Mouse (Mus musculus) layer of hippocampus, postnatal 14 days (tissue): Measurements from ENCODE around the gene Spock1. TPM values are rescaled to one million over a fixed set of nuclear protein-coding genes. Genes with fewer than 3 reads are reported as not detected.

Experiments
- DNase-seq, 2 experiments: peaks; one replicate each; pipeline ENCODE4 v3.0.0; 2021 to 2022; ENCODE audit warnings: low spot score in 2 of 2, mixed read lengths in 1 of 2
- total RNA-seq, 2 experiments: library from RNA; stranded (reverse); gene quantifications; 2 replicates each; pipeline ENCODE4 v1.2.3; 2021

Spock1 gene
- total RNA-seq, 2 experiments from 2014 or later: 266 to 276 TPM

GRCm38 (mm10) chr13:57810083-57810482 is 98.0 kb downstream of the Spock1 start:
- no peak for DNase-seq

GRCm38 (mm10) chr13:57809603-57810002 is 98.5 kb downstream of the Spock1 start:
- no peak for DNase-seq

GRCm38 (mm10) chr13:57806816-57807215 is 101.3 kb downstream of the Spock1 start:
- DNase-seq: no peak

GRCm38 (mm10) chr13:57806301-57806700 is 101.8 kb downstream of the Spock1 start:
- DNase-seq: no peak

GRCm38 (mm10) chr13:57798633-57799032 is 109.5 kb downstream of the Spock1 start:
- no peak for DNase-seq

- no peak for DNase-seq
These were observed 111.0 kb downstream of the Spock1 start for GRCm38 (mm10) chr13:57796951-57797692.

GRCm38 (mm10) chr13:57793643-57794240 is 114.4 kb downstream of the Spock1 start:
- DNase-seq: no peak

- DNase-seq: no peak
These were observed 118.3 kb downstream of the Spock1 start for GRCm38 (mm10) chr13:57789796-57790195.

GRCm38 (mm10) chr13:57788299-57788698 is 119.8 kb downstream of the Spock1 start:
- DNase-seq: no peak

GRCm38 (mm10) chr13:57786278-57786677 is 121.9 kb downstream of the Spock1 start:
- no peak for DNase-seq

- DNase-seq: no peak
These were observed 125.2 kb downstream of the Spock1 start for GRCm38 (mm10) chr13:57782975-57783374.

- no peak for DNase-seq
These were observed 126.0 kb downstream of the Spock1 start for GRCm38 (mm10) chr13:57782107-57782561.

- DNase-seq: peak in 1 of 2 experiments; percentile 18
These were observed 129.0 kb downstream of the Spock1 start for GRCm38 (mm10) chr13:57779146-57779545.

GRCm38 (mm10) chr13:57778524-57778923 is 129.6 kb downstream of the Spock1 start:
- no peak for DNase-seq

- no peak for DNase-seq
These were observed 136.1 kb downstream of the Spock1 start for GRCm38 (mm10) chr13:57771998-57772397.

GRCm38 (mm10) chr13:57766721-57767120 is 141.4 kb downstream of the Spock1 start:
- DNase-seq: no peak

GRCm38 (mm10) chr13:57761122-57761521 is 147.0 kb downstream of the Spock1 start:
- peak in 1 of 2 experiments; percentile 11 for DNase-seq

- no peak for DNase-seq
These were observed 147.5 kb downstream of the Spock1 start for GRCm38 (mm10) chr13:57760618-57761017.

- DNase-seq: peak; percentile 11 to 29
These were observed 151.8 kb downstream of the Spock1 start for GRCm38 (mm10) chr13:57756316-57756715.

- DNase-seq: no peak
These were observed 157.3 kb downstream of the Spock1 start for GRCm38 (mm10) chr13:57750831-57751230.

- DNase-seq: no peak
These were observed 163.5 kb downstream of the Spock1 start for GRCm38 (mm10) chr13:57744667-57745066.

GRCm38 (mm10) chr13:57741186-57741585 is 166.9 kb downstream of the Spock1 start:
- DNase-seq: no peak

- no peak for DNase-seq
These were observed 167.7 kb downstream of the Spock1 start for GRCm38 (mm10) chr13:57740473-57740872.
